Mouse (Mus musculus): ENCODE results near the gene Cdkl5. TPM values are rescaled to one million over a fixed set of nuclear protein-coding genes. Genes with fewer than 3 reads are reported as not detected.

The Cdkl5 gene
- total and polyA plus RNA-seq, 2 experiments from 2014 or later = 7.2 to 25.6 TPM

GRCm38 (mm10) chrX:161006272-161006671 is 11.8 kb upstream of the Cdkl5 start:
- WGBS = 61% methylated on average over 1 of the region's 1 CpGs
- no peak overlapping the region for H3K4me2 ChIP-seq (ENCODE audit: low read depth)
- H3K36me3 ChIP-seq (ENCODE audit: insufficient read depth) = no peaks in the 10 kb centered on the region
- no peak for TF ChIP-seq CTCF (IDR thresholded peaks at IDR 0.05; ENCODE audit: low read depth)
- no peak overlapping the region for H3K27ac ChIP-seq (ENCODE audit: low read depth, low read length)
- no peak for ATAC-seq
- DNase-seq = peak; percentile 40
- H3K4me1 ChIP-seq (ENCODE audit: insufficient read depth) = no peaks in the 10 kb centered on the region
- no peaks in the 10 kb centered on the region for H3K9me3 ChIP-seq (ENCODE audit: low read length)
- H3K9ac ChIP-seq = no peak overlapping the region
- no peaks in the 10 kb centered on the region for H3K27me3 ChIP-seq (ENCODE audit: insufficient read depth, low read length)
- H3K4me3 ChIP-seq (ENCODE audit: low read depth, low read length) = no peak overlapping the region

- peak; percentile 38 for DNase-seq
- H3K9ac ChIP-seq = no peak overlapping the region; the same call in 1 of the 2 replicates
- H3K9me3 ChIP-seq (ENCODE audit: low read length) = no peaks in the 10 kb centered on the region
- H3K4me2 ChIP-seq (ENCODE audit: low read depth) = peak overlapping the region; percentile 41
- no peaks in the 10 kb centered on the region for H3K27me3 ChIP-seq (ENCODE audit: insufficient read depth, low read length)
- H3K4me3 ChIP-seq (ENCODE audit: low read depth, low read length) = peak overlapping the region; percentile 42; the same call in 1 of the 2 replicates
- no peak for ATAC-seq
- WGBS = 28% methylated on average over 5 of the region's 5 CpGs
- no peaks in the 10 kb centered on the region for H3K4me1 ChIP-seq (ENCODE audit: insufficient read depth)
- H3K36me3 ChIP-seq (ENCODE audit: insufficient read depth) = no peaks in the 10 kb centered on the region
- H3K27ac ChIP-seq (ENCODE audit: low read depth, low read length) = peak overlapping the region; percentile 58
- no peak for TF ChIP-seq CTCF (IDR thresholded peaks at IDR 0.05; ENCODE audit: low read depth)
Measured at GRCm38 (mm10) chrX:160996051-160996450, 1.5 kb upstream of the Cdkl5 start.

DNA sequence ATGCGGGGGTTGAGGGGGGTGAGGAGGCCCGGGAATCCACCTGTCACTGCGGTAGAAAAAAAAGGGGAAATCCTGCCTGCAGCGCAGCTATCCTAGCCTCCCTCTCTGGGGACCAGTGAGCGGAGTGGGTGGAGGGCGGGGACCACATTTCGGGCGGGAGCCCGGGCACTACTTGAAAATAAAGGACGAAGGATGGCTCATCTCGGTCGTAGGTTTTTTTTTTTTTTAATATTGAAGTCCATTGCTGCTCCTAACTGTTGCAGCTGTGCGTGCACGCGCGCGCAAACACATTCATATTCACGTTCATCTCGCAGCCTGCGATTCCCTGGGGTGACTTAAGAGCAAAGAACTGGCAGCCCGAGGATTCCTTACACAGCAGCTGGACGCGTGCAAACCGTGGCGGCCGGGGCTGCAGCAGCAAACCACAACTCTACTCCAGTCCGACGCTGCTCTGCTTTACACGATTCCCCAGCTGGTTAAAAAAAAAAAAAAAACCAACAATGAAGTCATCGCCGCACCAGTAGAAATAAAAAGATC is 695 bp upstream of the Cdkl5 start:
- H3K27me3 ChIP-seq (ENCODE audit: insufficient read depth, low read length) = no peaks in the 10 kb centered on the region
- no peaks in the 10 kb centered on the region for H3K4me1 ChIP-seq (ENCODE audit: insufficient read depth)
- H3K27ac ChIP-seq (ENCODE audit: low read depth, low read length) = peak overlapping the region; percentile 85
- H3K9ac ChIP-seq = peak overlapping the region; percentile 57
- WGBS = 24% methylated on average over 30 of the region's 31 CpGs
- H3K9me3 ChIP-seq (ENCODE audit: low read length) = no peaks in the 10 kb centered on the region
- H3K4me3 ChIP-seq (ENCODE audit: low read depth, low read length) = peak overlapping the region; percentile 42
- peak overlapping the region; percentile 41 for H3K4me2 ChIP-seq (ENCODE audit: low read depth)
- no peak for TF ChIP-seq CTCF (IDR thresholded peaks at IDR 0.05; ENCODE audit: low read depth)
- no peaks in the 10 kb centered on the region for H3K36me3 ChIP-seq (ENCODE audit: insufficient read depth)
- ATAC-seq = peak; percentile 26
- DNase-seq = peak; percentile 76

DNA sequence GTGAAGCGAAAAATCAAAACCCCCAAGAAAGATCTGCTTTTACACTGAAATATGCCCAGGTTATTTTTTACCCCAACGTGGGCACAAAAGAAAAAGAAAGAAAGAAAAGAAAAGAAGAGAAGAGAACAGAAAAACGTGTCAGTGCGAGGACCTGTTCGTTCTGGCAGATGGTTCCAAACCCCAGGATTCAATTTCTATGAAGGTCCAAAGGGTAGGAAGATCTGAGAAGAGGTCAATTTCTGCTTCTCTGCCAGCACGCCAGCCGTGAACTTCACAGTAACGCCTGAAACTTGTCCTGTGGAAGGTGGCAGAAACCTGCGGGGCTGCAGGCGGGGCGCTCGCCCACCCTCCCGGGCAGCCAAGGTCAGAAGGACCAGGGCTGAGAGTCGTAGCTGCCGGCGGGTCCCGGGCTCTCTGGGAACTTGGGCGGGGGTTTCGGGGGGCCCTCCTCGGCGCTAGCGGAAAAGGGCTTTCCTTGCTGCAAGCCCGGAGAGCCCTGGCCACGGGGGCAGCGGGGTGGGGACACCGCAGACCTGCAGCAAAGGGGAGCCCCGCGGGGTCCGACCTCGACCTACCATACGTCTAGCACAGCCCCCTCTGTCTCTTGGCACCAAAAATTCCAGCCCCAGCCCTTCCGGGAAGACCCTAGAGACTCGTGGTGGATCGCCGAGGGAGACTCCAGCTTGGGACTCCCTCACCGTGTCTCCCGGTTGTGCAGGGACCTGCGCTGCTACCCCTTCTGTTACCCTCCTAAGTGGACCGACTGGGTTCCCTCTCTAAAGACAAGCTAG is 560 bp downstream of the Cdkl5 start:
- Histone ChIP-seq H3K36me3 (ENCODE audit: insufficient read depth) (no peaks in the 10 kb centered on the region), H3K27me3 (ENCODE audit: insufficient read depth, low read length) (no peaks in the 10 kb centered on the region), H3K4me2 (ENCODE audit: low read depth) (peak overlapping the region; percentile 49), H3K4me3 (ENCODE audit: low read depth, low read length) (peak overlapping the region; percentile 54), H3K9me3 (ENCODE audit: low read length) (no peaks in the 10 kb centered on the region), H3K9ac (peak overlapping the region; percentile 66), H3K4me1 (ENCODE audit: insufficient read depth) (no peaks in the 10 kb centered on the region), H3K27ac (ENCODE audit: low read depth, low read length) (peak overlapping the region; percentile 76)
- DNase-seq (peak; percentile 16), ATAC-seq (peak; percentile 40)
- no peak for TF ChIP-seq CTCF (IDR thresholded peaks at IDR 0.05; ENCODE audit: low read depth)
- 24% methylated on average over 39 of the region's 39 CpGs for WGBS

DNA sequence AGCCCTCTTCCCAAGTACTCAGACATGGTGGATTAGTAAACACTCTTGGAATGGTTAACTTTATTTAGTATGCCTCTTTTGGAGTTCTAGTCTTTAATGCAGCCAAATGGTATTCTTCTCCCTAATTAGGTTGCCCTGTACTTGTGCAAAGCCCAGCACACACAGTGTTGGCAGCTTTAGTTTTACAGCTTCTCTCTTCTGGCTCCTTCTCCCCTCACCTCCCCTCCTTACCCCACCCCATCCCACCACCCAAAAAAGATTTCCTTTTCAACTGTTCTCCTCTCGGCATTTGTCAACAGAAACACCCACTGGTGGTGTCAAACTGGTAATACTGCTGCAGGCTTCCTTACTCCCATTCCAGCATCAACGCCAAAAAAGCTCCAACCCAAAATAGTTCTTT is 1.8 kb downstream of the Cdkl5 start:
- peak; percentile 12 for DNase-seq
- H3K4me1 ChIP-seq (ENCODE audit: insufficient read depth) = no peaks in the 10 kb centered on the region
- H3K9me3 ChIP-seq (ENCODE audit: low read length) = no peaks in the 10 kb centered on the region
- WGBS = 33% methylated on average over 2 of the region's 2 CpGs
- no peaks in the 10 kb centered on the region for H3K36me3 ChIP-seq (ENCODE audit: insufficient read depth)
- 0 out of 2 replicates have a peak overlapping the region, but pooled peaks have one; percentile 15 for H3K27ac ChIP-seq (ENCODE audit: low read depth, low read length)
- H3K4me3 ChIP-seq (ENCODE audit: low read depth, low read length) = peak overlapping the region; percentile 54
- TF ChIP-seq CTCF (IDR thresholded peaks at IDR 0.05; ENCODE audit: low read depth) = no peak
- ATAC-seq = no peak
- peak overlapping the region; percentile 66; the same call in 1 of the 2 replicates for H3K9ac ChIP-seq
- H3K27me3 ChIP-seq (ENCODE audit: insufficient read depth, low read length) = no peaks in the 10 kb centered on the region
- H3K4me2 ChIP-seq (ENCODE audit: low read depth) = peak overlapping the region; percentile 49

GRCm38 (mm10) chrX:160990276-160990675 is 4.2 kb downstream of the Cdkl5 start:
- Histone ChIP-seq H3K4me2 (ENCODE audit: low read depth) (no peak overlapping the region; the same call in 1 of the 2 replicates), H3K27me3 (ENCODE audit: insufficient read depth, low read length) (no peaks in the 10 kb centered on the region), H3K9me3 (ENCODE audit: low read length) (no peaks in the 10 kb centered on the region), H3K27ac (ENCODE audit: low read depth, low read length) (no peak overlapping the region), H3K9ac (no peak overlapping the region), H3K4me3 (ENCODE audit: low read depth, low read length) (no peak overlapping the region), H3K4me1 (ENCODE audit: insufficient read depth) (no peaks in the 10 kb centered on the region), H3K36me3 (ENCODE audit: insufficient read depth) (no peaks in the 10 kb centered on the region)
- WGBS = 71% methylated on average over 4 of the region's 4 CpGs
- ATAC-seq (no peak), DNase-seq (no peak)
- TF ChIP-seq CTCF (IDR thresholded peaks at IDR 0.05; ENCODE audit: low read depth) = no peak

GRCm38 (mm10) chrX:160977919-160978318 is 16.6 kb downstream of the Cdkl5 start:
- TF ChIP-seq CTCF (IDR thresholded peaks at IDR 0.05; ENCODE audit: low read depth) = no peak
- no peaks in the 10 kb centered on the region for H3K36me3 ChIP-seq (ENCODE audit: insufficient read depth)
- H3K4me3 ChIP-seq (ENCODE audit: low read depth, low read length) = no peak overlapping the region
- H3K27me3 ChIP-seq (ENCODE audit: insufficient read depth, low read length) = no peaks in the 10 kb centered on the region
- no peak overlapping the region for H3K4me2 ChIP-seq (ENCODE audit: low read depth)
- 60% methylated on average over 1 of the region's 1 CpGs for WGBS
- DNase-seq = no peak
- no peak for ATAC-seq
- no peaks in the 10 kb centered on the region for H3K4me1 ChIP-seq (ENCODE audit: insufficient read depth)
- no peaks in the 10 kb centered on the region for H3K9me3 ChIP-seq (ENCODE audit: low read length)
- H3K27ac ChIP-seq (ENCODE audit: low read depth, low read length) = no peak overlapping the region
- no peak overlapping the region for H3K9ac ChIP-seq
